Mouse (Mus musculus): ENCODE data around the gene Ttll11.

Gene Ttll11

DNA sequence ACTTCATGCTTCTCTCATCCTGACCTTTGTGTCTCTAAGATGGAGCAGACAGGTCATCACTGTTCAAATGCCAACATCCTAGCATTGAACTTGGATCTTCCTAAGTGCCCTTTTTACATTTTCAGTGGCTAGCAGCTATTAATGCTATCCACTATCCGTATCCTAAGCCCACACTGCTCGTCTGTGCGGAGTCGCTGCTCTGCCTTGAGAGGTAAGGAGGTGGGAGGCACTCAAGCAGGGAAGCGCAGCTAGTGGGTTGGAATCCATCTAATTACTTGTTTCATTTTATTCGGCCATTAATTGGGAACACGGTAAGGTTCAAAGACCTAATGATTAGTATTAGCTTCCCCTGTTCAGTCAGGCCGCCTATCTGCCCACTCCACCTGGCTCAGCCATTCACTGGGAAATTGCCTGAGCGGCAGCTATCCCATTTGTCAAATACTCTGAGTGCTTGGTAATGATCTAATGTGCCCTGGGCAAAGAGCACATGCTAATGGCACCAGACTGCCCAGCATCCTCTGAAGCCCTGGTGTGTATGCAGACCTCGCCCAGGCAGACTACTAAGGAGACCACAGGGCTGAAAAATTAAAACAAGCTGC, 130.0 kb downstream of the Ttll11 start:
- DNase-seq: peak in 1 of 2 experiments; percentile 18

DNA sequence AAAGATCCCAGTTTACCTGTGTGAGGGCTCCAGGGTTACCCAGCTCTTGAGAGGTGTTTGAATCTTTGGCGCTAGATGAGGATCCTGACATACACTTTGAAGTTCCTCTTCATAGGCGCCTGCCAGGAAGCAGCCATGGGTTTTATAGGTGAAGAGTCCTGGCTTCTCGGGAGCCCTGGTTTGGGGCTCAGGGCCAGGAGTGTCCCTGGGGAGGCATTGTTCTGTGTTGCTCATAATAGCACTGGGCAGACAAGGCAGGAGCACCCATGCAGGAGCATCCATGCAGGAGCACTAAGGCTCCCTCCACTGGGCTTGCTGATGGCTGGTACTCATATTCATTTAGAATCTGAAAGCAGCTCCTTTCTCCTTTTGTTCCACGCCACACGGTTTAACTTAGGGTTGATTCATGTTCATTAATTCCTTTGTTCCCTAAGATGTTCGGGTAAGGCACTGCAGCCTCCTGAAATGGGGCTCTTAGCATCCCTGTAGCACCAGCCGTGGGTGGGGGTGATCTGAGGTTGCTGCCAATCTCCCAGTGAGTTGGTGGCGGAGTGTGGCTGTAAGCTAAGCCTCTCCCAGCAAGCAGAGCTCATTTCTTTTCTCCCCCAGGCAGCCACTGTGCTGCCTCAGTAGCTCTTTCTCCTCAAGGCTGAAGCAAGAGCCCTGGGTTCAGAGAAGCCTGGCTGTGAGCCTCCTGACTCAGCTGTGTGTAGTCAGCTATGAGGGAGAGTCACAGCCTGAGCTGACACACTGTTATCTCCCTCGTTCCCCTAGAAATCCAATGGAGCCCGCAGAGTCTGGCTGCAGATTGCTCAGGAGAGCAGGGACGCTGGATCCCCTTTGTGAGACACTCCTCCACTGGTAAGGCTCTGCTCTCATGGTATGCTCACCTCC, 133.9 kb downstream of the Ttll11 start:
- DNase-seq: no peak

DNA sequence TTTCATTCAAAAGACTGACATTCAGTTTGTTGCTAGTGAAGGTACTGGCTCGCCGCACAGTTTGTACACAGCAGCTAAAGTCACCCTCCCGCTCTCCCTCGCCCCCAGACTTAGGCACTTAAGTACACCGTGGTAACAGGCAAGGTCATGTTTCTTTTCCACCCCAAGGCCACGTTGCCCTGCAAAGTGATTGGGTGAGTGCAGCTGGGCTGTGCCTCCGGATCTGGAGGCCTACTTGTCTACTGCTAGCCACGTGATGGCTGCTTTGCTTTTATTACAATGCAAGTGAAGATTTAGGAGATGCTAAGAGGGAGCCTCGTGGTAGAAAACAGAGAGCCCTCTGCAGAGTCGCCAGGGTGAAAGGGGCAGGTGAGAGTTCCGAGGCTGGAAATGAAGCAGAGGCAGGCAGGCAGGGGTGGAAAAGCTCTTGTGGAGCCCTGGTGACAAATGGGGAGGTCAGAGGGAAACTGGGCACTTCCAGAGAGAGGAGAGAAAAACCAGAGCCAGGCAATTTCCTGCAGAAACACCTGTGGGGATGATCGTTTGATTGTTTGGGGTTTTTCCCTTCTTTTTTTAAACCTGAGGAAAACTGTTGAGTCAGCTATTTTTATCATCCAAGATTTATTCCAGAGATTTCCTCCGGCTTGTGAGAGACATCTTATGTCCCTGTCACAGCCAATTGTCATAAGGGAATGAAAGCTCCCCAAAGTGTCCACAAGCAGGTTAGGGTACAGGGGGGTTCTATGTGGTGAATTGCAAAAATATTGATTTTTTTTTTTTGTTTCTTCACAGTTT, 135.6 kb downstream of the Ttll11 start:
- DNase-seq: no peak

DNA sequence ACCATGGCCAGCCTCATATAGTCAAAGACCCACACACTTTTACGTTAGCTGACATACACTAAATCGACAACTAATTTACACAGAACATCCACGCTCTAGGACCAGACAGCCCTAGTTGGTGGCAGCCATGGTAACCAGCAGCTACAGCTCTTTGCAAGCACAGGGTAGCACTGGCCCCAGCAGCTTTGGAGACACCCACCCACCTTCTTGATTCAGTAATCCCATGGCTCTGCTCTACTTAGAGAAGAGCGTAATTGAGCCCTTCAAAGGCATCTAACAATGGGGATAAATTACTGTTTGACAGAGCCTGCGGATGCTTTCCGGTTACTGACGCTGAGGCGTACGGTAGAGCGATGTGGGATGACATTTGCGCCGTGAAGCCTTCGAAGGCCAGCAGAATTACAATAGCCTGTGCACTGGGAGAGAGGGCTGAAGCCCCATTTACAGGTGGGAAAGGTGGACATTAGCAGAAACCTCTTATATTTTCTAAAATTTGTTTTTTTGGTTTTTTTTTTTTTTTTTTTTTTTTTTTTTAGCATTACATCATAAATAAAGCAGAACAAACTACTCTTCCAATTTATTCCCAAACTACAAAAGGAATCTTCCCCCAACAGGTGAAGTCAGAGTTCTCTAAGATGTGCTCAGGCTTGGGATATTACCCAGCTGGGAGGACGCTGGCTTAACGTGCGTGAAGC, 136.8 kb downstream of the Ttll11 start:
- no peak for DNase-seq

DNA sequence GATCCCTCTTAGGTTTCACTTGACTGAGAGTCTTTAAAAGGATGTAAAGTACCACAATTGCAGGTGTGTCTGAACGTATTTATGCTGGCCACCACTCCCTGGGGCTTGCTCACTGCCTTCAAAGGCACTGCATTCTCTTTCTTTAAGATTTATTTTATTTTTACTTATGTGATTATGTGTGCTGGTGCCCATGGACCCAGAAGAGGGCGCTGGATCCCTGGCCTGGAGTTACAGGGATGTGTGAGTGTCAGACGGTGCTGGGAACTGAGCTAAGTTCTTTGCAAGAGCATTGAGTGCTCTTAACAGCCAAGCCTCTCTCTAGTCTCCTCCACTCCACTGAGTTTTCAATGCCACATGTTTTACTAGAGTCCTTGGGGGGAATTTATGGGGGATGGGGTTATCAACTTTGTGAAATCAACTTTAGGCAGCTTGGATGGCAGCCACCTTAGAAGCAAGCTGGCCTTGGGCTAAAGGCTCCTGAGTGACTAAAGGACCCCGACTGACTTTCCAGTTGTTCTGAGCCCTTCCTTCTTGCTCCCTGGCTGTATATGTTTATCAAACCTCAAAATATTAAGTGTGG, 137.8 kb downstream of the Ttll11 start:
- DNase-seq: no peak

DNA sequence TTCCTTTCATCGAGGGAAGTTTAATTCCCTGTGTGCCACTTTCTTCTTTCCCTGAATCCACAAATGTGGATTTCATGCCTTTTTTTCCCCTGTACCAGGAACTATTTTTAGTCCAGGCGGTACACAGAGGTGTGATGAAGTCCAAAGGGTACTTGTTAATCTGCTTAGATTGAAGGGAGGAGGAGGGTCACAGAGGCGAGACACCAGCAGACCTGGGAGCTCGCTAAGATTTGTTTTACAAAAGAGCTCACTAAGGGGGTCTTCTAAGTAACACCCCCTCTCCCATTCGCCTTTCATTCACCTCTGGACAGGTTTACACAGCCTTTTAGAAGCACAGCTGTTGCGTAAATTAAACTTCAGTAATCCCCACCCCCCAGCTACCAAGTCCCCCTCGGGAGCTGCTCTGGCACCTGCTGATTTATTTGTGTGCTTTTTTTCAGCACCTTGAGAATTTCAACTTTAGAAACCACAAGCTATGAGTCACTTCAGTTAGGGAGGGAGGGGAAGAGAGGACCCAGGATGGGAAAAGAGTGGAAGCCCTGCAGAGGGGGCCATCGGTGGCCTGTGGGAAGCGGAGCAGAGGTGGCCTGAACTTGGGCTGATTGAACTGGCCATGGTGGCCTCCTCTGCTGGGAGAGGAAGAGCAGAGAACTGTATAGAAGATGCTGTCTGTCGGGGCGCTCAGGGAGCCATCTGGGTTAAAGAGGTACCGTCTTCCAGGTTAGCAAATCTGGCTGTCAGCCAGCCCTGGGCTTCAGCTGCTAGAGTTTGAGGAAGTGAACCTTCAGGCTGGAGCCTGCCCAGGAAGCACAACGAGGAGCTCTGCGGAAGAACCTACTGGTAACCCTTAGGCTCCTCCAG, 138.5 kb downstream of the Ttll11 start:
- DNase-seq: peak; percentile 58 to 79

DNA sequence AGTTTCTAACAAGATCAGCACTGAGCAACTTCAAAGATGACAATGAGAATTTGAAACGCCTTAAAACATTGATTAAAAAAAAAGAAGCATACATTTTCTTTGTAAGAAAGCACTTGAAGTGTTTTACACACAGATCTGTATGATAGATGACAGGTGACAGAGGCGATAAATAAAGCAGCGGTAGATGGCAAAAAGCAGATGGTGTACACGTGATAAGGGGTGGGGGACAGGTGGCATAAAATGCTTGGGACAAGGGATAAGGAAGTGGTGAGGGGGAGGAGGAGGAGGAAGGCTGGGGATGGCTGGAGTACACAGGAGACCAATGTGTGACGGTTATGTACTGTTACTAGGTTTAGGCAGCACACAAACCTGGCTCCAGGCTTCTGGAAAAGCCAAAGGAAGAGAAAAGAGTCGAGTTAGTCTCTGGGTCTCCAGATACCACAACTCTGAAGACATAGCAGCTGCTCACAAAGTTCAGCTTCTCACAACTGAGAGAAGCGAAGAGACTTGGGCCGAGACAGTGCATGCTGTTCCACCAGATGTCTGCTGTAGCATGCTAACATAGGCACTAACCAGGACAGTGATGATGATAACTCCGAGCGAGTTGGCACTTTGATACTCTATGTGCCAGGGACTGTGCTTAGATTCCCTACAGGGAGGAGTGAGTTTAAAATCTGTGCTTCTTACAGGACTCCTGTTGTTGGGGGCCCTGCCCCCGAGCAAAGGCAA, 140.8 kb downstream of the Ttll11 start:
- DNase-seq: no peak

DNA sequence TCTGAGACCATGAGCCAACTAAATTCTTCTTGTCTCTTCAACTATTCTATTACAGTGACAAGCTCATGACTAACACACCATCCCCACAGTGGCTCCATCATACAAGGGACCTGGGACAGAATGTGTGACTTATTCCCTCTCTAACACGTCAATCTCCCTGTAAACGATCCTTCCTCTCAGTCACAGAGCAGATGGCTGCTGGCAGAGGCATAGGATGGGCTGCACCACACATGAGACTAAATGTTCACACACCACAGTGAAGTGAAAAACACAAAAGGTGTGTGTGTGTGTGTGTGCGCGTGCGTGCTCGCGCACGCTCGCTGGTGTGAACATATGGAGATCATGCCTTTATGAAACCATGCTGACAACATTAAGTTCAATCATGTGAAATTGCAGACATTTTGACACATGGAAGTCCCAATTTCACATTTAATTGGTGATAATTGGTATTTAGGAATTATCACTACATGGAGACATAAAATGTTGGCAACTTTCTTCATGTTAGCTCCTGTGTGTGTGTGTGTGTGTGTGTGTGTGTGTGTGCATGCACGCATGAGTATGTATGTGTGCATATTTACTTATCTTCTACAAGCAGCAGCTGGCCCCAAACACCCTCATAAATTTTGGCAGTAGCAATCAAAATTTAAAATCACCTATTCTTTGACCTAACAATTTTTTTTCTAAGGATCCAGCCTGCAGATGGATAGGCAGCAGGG, 145.4 kb downstream of the Ttll11 start:
- DNase-seq: no peak

DNA sequence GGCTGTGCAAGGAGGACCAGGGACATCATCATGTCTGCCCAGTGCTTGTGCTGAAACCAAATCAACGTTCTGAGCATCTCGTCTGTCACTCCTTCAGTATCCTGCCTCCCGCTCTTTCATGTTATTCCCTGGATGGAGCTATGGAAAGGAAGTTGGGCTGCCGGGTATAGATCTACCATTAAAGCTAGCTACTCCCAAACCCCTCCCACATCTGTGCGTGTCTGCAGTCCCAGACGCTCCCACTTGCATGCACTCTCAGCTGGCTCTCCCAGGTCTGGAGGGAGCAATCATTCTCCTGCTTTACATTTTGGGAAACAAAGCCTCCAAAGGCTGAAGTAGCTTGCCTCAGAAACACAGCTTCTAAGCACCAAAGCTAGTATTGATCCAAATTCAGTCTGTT, 146.2 kb downstream of the Ttll11 start:
- DNase-seq: no peak

DNA sequence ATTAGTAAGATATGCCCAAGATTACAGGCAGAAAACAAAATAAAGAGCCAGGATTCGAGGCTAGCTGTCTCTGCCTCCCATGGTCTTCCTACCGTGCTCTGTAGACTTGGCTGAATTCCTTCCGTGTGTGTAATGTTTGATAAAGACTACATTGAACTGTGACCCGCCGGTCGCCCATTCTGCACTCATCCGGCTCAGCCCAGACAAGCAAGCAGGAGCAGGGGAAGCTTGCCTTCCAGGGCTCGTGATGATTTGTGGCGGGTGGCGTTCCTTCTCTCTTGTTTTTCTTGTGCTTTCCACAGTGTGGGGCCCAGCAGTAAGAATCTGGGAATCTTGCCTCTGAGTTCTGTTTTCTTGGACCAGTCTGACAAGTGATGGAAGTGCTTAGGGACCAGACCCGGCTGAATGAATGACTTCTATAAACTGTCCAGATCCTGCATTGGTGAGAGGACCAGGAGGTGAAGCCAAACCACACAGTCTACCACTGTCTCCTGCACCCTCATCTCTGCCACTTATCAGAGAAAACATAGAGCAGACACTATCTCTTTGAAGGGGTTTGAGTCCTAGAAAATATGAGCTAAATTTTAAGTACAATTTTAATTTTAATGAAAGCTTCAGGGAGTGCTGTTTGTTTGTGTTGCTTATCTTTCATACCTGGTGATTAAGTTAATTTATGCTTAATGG, 146.8 kb downstream of the Ttll11 start:
- DNase-seq: peak; percentile 79 to 80

DNA sequence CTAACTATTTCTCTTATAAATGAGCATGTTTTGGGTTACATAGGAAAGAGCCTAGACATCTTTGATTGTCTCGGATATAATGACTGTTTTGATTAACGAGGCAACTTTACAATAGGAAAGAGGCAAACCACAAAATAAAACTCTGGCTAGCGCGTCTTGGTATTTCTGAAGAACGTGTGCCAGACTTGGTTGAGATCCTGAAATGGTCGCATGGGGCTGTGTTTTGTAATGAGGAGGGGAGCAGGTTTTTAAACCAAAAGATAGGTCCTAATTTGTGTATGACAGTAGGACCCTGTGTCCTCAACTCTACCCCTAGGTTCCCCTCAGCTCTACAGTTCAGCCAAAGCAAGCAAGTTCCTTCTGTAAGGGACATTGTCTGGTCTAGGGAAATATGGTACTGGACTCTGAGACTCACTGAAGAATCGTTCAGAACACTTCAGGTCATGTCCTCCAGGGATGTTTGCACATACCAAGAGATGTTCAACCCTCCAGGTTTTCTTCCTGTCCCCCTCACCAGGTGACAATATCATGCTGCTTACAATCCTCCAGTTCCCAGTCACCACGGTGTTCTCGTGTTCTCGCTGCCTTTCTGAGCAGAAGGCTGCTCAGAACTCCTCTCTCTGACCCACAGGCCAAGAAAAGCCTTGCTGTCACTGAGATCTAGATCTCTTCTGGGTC, 147.7 kb downstream of the Ttll11 start:
- DNase-seq: no peak

DNA sequence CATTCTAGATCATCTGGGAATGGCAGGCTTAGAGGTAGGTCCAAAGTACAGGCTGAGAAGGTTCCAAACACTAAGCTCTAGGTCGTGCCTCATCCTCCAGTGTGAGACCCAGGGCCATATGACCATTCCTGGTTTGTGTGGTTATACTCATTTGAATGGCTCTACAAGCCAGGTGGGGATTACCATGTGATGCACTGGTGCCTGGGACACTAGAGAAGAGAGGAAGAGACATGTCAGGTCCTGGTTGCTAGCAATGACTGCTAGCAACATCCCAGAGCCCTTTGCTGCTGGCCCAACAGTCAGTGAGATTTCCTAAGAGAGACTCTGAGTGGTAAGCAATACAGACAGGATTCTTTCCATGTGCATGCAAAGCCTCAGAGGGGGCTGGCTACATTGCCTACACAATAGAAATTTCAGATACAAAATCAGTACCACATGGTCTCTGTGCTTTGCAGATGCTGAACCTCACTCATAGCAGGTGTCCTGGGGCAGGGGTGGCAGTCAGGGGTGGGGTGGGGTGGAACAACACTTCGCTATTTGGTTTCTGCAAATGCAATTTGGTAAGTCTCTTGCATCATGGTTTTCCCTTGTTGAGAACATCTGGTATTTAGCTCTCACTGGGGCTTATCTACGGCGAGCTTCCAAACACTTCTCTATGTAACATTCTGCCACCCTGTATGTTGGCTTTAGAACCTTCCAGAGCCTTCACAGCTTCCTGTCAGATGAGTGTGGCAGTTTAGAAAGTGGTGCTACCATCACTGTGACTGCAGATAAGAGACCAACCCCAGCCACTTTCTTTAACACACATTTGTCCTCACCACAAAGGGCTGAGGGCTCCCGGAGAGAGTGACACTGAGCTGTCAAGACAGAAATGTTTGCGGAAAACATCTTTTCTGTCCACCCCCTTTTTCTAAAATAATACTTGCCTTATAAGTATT, 148.5 kb downstream of the Ttll11 start:
- no peak for DNase-seq

DNA sequence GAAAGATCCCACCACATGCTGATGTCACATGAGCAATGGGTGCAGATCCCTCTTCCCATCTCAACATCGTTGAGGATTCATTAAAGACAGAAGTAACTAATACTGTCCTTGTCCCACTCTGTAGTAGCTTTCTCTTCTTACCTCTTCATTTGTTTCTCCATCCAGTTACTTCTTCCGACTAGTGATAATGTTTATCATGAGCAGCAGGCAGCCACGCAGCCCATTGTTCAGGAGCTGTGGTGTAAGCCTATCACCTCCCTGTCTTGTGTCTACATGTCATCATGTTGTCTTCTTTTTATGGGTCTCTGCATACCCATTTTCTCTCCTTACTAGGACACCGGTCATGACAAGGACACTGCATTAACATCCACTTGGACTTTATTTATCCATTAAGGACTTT, 150.6 kb downstream of the Ttll11 start:
- DNase-seq: no peak

DNA sequence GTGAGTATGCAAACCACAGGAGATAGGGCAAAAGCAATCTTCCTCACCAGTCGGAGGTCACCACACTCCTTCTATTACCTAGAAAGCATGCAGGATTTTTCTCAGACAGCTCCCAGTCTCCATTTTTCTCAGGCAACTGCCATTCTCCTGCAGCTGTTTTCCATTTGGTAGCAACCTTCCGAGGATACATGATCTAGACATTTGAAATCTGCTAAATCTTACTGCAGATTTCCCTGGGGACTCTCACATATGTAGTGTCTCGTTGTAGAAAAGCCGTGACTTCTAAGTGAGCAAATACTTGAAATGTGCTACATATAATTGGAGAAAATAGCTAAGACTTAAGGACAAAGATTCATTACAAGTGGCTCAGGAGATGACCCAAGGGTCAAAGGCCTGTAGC, 151.8 kb downstream of the Ttll11 start:
- no peak for DNase-seq

DNA sequence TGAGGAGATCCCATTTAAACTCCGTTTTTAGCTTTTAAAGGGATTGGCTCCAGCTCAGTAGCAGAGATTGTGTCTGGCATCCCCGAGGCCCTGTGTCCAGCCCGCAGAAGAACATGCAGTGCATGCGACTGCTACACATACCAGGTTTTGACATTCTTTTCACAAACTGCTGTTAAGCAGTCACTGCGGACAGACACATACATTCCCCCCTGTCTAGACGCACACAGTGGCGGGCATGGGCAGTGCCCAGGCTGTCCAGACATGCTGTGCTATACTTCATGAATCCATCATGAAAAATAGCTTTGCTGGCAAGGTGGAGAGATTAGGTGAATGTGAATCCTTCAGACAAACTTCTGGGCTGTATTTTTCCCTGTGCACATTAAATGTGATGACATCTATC, 154.6 kb downstream of the Ttll11 start:
- no peak for DNase-seq

DNA sequence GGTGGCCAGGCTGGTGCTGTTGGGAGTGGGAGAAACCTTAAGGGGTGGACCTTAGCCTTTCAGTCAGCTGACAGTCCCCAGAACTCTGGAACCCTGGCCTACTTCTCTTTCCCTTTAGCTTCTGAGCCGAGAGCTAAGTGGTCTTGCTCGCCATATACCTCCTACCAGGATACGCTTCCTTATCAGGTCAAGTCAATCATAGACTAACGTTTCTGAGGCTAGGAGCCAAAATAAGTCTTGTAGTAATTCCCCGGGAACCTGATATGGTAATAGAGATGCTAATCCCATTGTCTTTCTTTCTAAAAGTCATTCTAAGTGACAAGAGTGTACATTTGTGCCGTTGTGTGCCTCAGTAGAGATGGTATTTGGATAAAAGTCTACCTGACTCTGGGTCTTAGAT, 156.1 kb downstream of the Ttll11 start:
- no peak for DNase-seq

DNA sequence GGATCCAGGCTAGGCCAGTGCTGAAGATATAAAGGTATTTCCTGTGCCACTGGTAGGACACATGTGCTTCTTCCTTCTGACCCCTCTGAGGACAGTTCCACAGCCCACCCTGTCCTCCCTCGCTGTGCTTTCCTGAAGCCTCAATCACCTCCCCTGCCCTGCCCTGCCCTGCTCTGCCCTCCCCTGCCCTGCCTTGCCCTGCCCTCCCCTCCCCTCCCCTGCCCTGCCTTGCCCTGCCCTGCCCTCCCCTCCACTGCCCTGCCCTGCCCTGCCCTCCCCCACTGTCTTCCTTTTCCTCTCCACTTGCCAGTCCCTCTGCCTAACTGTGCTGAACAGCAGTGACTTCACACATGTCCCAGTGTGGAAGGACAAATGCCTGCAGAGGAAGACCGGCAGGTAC, 160.8 kb downstream of the Ttll11 start:
- no peak for DNase-seq

Measured in kidney, adult 8-10 months (tissue).